Mouse (Mus musculus) ES-Bruce4 (cell line): ENCODE measurements around the gene Paics.

Source experiments
- CTCF ChIP-seq: IDR thresholded peaks from one replicate; pipeline ENCODE4 v1.8.1; 2011; ENCODE audit warnings: low read depth, low read length
- POLR2A ChIP-seq: IDR thresholded peaks from one replicate; pipeline ENCODE4 v1.8.1; 2011; ENCODE audit warnings: low read length; ENCODE audit not compliant: insufficient read depth

DNA sequence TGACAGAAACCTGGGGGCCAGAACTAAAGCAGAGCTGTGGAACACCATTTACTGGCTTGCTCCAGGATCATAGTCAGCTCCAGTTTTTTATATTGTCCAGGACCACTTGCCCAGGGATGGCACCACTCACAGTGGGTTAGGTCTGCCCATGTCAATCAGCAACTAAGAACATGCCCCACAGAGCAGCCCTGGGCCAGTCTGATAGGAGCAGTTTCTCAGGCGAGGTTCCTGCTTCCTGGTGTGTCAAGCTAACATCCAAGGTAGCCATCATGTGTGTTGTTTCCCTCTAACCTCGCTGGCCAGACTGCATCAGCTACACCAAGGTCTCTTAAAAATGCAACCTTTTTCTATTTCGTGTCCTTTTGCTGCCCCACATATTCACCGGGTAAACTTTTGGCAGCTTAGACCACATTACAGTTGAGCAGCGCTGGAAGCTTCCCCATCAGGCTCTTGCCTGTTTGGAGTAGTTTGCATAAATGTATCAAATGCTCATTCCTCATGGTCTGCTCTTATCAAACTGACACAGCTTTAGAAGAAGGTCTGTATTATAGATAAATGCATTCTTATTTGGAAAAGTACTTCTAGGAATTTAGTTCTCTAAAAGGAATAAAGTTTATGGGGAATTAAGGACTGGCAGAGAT lies 42.2 kb downstream of the Paics start:
- TF ChIP-seq CTCF (no peak), POLR2A (no peak)
